Mouse (Mus musculus): ENCODE results near the gene Aifm3. TPM values are rescaled to one million over a fixed set of nuclear protein-coding genes. Genes with fewer than 3 reads are reported as not detected.
"Not testable (repeated sequence)": the region's sequence is repeated elsewhere in the genome, so short reads cannot be mapped to it uniquely, and the experiment has no call there.

The Aifm3 gene
- total RNA-seq, 2 experiments from 2014 or later, result 76.1 to 84.5 TPM

- no peak for DNase-seq (ENCODE audit: extremely low spot score in 1 of 2, low spot score in 1 of 2)
Measured at GRCm38 (mm10) chr16:17536584-17536983, 47.2 kb downstream of the Aifm3 start.

GRCm38 (mm10) chr16:17542632-17543031 lies 53.2 kb downstream of the Aifm3 start:
- no peak for DNase-seq (ENCODE audit: extremely low spot score in 1 of 2, low spot score in 1 of 2)

DNA sequence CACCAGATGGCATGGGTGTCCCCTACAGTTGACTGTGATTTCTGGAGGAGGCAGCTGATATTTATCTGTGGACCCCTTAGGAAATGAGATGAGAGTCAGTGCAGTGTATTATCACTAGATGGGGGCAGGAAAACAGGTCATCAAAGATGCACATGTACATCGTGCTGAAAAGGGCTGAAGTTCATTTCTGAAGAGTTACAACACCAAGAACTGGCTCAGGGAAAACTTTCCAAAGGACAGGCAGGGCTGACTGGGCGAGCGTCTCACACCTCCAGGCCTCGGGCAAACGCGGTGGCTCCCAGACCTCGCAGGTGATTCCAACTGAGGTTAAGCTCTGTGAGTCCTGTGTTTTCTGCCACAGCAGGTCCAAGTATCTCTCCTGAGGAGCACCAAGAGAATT lies 63.4 kb downstream of the Aifm3 start:
- DNase-seq (ENCODE audit: extremely low spot score in 1 of 2, low spot score in 1 of 2), result no peak

GRCm38 (mm10) chr16:17553910-17554685 lies 64.7 kb downstream of the Aifm3 start:
- no peak for DNase-seq (ENCODE audit: extremely low spot score in 1 of 2, low spot score in 1 of 2)

GRCm38 (mm10) chr16:17554702-17555101 lies 65.3 kb downstream of the Aifm3 start:
- DNase-seq (ENCODE audit: extremely low spot score in 1 of 2, low spot score in 1 of 2), result not testable (repeated sequence)

DNA sequence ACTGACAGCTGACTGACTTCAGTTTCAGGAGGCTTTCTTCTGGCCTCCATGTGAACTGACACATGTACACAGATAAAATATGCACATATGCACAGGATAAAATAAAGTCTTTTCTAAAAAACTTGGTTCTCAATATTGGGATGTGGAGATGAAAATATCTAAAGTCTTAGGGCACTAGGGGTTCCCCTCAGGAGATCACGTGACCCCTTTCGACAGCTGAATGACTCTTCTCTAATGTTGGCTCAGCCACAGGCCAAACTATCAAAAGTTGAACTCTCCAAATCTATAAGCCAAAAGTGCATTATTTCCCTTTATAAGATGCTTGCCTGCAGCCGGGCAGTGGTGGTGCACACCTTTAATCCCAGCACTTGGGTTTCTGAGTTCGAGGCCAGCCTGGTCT lies 66.8 kb downstream of the Aifm3 start:
- DNase-seq (ENCODE audit: extremely low spot score in 1 of 2, low spot score in 1 of 2), result no peak

DNA sequence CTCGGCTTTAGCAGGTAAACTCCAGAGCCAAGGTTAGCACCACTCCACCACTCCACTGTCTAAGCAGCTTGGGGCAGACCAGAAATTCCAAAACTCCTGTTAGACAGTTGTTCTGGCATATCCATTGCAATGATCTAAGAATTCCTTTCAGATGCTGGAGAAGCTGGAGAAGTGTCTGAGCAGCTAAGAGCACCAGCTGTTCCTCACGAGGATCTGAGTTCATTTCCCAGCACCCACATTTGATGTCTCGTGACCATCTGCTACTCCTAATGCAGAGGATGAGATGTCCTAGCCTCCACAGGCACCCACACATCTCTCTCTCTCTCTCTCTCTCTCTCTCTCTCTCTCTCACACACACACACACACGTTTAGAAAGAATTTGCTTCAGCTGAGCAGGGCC lies 67.5 kb downstream of the Aifm3 start:
- no peak for DNase-seq (ENCODE audit: extremely low spot score in 1 of 2, low spot score in 1 of 2)

Other genes starting within 250 kb of the Aifm3 start
- gene Tmem191c, start 213.5 kb upstream of the Aifm3 start, total RNA-seq (2021), result 100 to 1,000 TPM in 1 of 2 experiments, 10 to 100 TPM in 1; 83.7 to 112 TPM
- under 1 TPM; 0.63 to 0.79 TPM for gene Serpind1, start 158.2 kb upstream of the Aifm3 start, total RNA-seq (2021)
- 10 to 100 TPM; 20.9 to 24.0 TPM for gene Snap29, start 83.6 kb upstream of the Aifm3 start, total RNA-seq (2021)
- gene Pi4ka, start 83.3 kb upstream of the Aifm3 start, total RNA-seq (2021), result 100 to 1,000 TPM; 254 to 282 TPM
- gene Crkl, start 37.6 kb upstream of the Aifm3 start, total RNA-seq (2021), result 10 to 100 TPM; 34.3 to 38.5 TPM
- gene Lztr1, start 19.1 kb downstream of the Aifm3 start, total RNA-seq (2021), result 100 to 1,000 TPM; 189 to 193 TPM
- gene Thap7, start 41.5 kb downstream of the Aifm3 start, total RNA-seq (2021), result 10 to 100 TPM; 39.8 to 47.8 TPM
- gene Lrrc74b, start 71.6 kb downstream of the Aifm3 start, total RNA-seq (2021), result 1 to 10 TPM in 1 of 2 experiments, under 1 TPM in 1; 0.57 to 1.2 TPM
- gene P2rx6, start 72.3 kb downstream of the Aifm3 start, total RNA-seq (2021), result 1 to 10 TPM in 1 of 2 experiments, under 1 TPM in 1; 0.64 to 1.3 TPM
- 100 to 1,000 TPM in 1 of 2 experiments, 10 to 100 TPM in 1; 88.1 to 103 TPM for gene Slc7a4, start 93.6 kb downstream of the Aifm3 start, total RNA-seq (2021)
- gene Smpd4, start 129.7 kb downstream of the Aifm3 start, total RNA-seq (2021), result 10 to 100 TPM; 40.8 to 58.6 TPM
- gene Ccdc74a, start 156.9 kb downstream of the Aifm3 start, total RNA-seq (2021), result 10 to 100 TPM; 38.7 to 39.3 TPM
- 10 to 100 TPM; 62.7 to 82.2 TPM for gene Med15, start 243.3 kb downstream of the Aifm3 start, total RNA-seq (2021)